Mouse (Mus musculus): ENCODE measurements at regions not wholly inside any gene's neighbourhood (a gene's known extent, or its start where the extent isn't known, plus 50 kb on each side); places are given as distances from the start of the nearest gene placed in this dataset.

DNA sequence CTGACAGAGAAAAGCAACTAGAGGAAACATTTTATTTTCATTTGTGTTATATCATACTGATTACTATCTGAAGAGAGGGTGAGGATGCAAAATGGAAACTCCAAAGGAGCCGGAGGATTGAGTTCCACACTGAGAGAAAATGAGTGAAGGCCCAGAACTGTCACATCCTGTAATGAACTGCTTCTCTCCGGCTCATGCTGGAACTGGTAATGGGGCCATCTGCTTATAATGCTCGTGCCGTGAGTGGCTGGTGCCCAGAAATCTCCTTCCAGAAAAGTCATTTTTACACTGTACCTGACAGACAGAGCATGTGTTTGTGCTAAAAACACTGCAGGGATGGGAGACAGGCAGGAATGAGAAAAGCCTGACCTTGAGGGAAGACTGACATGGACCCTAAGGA is 483.5 kb upstream of the Pkdcc start:
- H3K9ac ChIP-seq (ENCODE audit: low read depth, low read length) = no peak overlapping the region
- no peaks in the 10 kb centered on the region for H3K9me3 ChIP-seq (replicated peaks; ENCODE audit: control insufficient read depth, low read length, poor library complexity, severe bottlenecking)
- H3K27me3 ChIP-seq (ENCODE audit: control insufficient read depth, insufficient read depth, low read depth, low read length) = no peaks in the 10 kb centered on the region
- H3K36me3 ChIP-seq (ENCODE audit: control insufficient read depth, insufficient read depth, low read length) = no peaks in the 10 kb centered on the region
- H3K4me1 ChIP-seq (ENCODE audit: control insufficient read depth, insufficient read depth, low read length) = no peaks in the 10 kb centered on the region
- H3K27ac ChIP-seq (ENCODE audit: low read length) = no peak overlapping the region
- WGBS = 80% methylated on average over 4 of the region's 4 CpGs
- no peak for ATAC-seq
- no peak overlapping the region for H3K4me2 ChIP-seq (ENCODE audit: low read length)
- H3K4me3 ChIP-seq (ENCODE audit: low read depth, low read length) = no peak overlapping the region

DNA sequence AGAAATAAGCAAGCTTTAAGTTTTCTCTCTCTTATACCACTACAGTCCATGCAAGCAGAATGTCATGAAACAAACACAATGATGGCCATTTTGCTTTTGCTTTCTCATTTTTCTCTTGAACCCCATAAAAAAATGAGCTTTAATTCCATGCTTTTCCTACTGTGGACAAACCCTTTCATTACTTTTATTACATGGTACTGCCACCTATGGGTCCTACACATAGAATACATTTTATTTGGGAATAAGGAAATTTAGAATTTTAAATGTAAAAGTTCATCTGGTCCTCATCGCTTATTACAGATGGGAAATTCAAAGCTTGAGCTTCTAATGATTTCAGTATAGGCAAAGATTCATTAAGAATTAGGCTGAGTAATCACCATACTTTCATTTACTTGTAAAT is 472.6 kb upstream of the Pkdcc start:
- Histone ChIP-seq H3K4me1 (ENCODE audit: control insufficient read depth, insufficient read depth, low read length) (no peaks in the 10 kb centered on the region), H3K4me3 (ENCODE audit: low read depth, low read length) (no peak overlapping the region), H3K9me3 (replicated peaks; ENCODE audit: control insufficient read depth, low read length, poor library complexity, severe bottlenecking) (no peaks in the 10 kb centered on the region), H3K4me2 (ENCODE audit: low read length) (no peak overlapping the region), H3K27me3 (ENCODE audit: control insufficient read depth, insufficient read depth, low read depth, low read length) (no peaks in the 10 kb centered on the region), H3K36me3 (ENCODE audit: control insufficient read depth, insufficient read depth, low read length) (no peaks in the 10 kb centered on the region), H3K27ac (ENCODE audit: low read length) (no peak overlapping the region), H3K9ac (ENCODE audit: low read depth, low read length) (no peak overlapping the region)
- no peak for ATAC-seq
- whole genome bisulfite sequencing = 100% methylated on average over 1 of the region's 1 CpGs

DNA sequence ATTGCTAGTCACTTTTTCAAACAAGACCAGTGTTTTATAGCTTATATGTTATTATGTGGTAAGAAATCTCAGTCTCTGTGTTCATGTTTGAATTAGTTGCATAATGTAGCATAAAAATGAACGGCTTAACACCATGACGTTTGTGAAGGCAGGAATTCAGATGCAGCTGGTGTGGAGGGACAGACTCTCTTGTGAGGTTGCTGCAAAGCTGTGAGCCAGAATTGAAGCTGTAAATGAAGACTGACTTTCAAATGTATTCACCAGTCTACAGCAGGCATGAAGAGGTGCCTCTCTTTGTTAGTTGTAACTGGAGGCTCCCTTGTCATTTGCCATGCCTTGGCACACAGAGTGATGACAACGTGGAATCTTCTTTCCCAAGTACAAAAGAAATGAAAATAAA is 457.7 kb upstream of the Pkdcc start:
- H3K36me3 ChIP-seq (ENCODE audit: control insufficient read depth, insufficient read depth, low read length) = no peaks in the 10 kb centered on the region
- H3K4me3 ChIP-seq (ENCODE audit: low read depth, low read length) = no peak overlapping the region
- no peaks in the 10 kb centered on the region for H3K4me1 ChIP-seq (ENCODE audit: control insufficient read depth, insufficient read depth, low read length)
- no peak overlapping the region for H3K9ac ChIP-seq (ENCODE audit: low read depth, low read length)
- no peaks in the 10 kb centered on the region for H3K27me3 ChIP-seq (ENCODE audit: control insufficient read depth, insufficient read depth, low read depth, low read length)
- H3K9me3 ChIP-seq (replicated peaks; ENCODE audit: control insufficient read depth, low read length, poor library complexity, severe bottlenecking) = no peaks in the 10 kb centered on the region
- ATAC-seq = no peak
- no peak overlapping the region for H3K4me2 ChIP-seq (ENCODE audit: low read length)
- WGBS = 57% methylated on average over 3 of the region's 3 CpGs
- H3K27ac ChIP-seq (ENCODE audit: low read length) = no peak overlapping the region

DNA sequence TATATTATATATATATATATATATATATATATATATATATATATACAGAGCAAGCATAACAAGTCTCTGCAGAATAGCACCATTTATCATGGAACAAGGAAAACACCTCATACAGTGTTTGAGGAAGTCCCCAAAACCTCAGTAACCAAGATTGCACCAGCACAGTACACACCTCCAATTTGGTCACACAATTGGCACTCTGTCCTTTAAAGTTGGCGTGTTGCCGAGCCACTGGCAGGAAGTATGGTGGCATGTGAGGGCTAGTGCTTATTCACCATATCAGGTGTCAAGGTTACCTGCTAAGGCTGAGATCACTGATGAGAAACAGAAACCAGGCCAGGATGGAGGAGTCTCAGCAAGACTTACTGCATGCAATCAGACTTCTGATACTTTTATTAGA is 436.0 kb upstream of the Pkdcc start:
- 93% methylated on average over 2 of the region's 2 CpGs for WGBS
- no peak for ATAC-seq
- H3K9me3 ChIP-seq (replicated peaks; ENCODE audit: control insufficient read depth, low read length, poor library complexity, severe bottlenecking) = no peaks in the 10 kb centered on the region
- no peaks in the 10 kb centered on the region for H3K27me3 ChIP-seq (ENCODE audit: control insufficient read depth, insufficient read depth, low read depth, low read length)
- no peak overlapping the region for H3K4me2 ChIP-seq (ENCODE audit: low read length)
- H3K27ac ChIP-seq (ENCODE audit: low read length) = no peak overlapping the region
- no peak overlapping the region for H3K9ac ChIP-seq (ENCODE audit: low read depth, low read length)
- H3K4me1 ChIP-seq (ENCODE audit: control insufficient read depth, insufficient read depth, low read length) = no peaks in the 10 kb centered on the region
- H3K4me3 ChIP-seq (ENCODE audit: low read depth, low read length) = no peak overlapping the region
- no peaks in the 10 kb centered on the region for H3K36me3 ChIP-seq (ENCODE audit: control insufficient read depth, insufficient read depth, low read length)

DNA sequence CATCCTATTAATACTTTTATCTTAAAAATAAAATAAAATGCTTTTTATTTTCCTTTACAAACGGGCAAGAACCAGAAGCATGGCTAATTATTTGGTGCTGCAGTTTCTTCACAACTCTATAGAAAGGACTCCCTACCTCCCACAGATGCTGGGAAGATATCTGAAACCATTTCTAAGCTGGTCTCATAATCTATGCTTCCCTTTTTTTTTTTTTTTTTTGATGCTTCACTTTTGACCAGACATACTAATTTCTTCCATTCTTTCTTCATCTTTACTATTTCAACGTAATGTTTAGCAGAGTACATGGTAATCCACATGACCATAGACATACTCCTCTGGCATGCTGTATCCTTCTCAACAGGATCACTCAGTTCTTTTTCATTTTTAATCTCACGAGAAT is 393.0 kb upstream of the Pkdcc start:
- no peaks in the 10 kb centered on the region for H3K9me3 ChIP-seq (replicated peaks; ENCODE audit: control insufficient read depth, low read length, poor library complexity, severe bottlenecking)
- H3K4me1 ChIP-seq (ENCODE audit: control insufficient read depth, insufficient read depth, low read length) = peaks cover 3% of the 10 kb centered on the region; the same call in 1 of the 2 replicates
- no peak overlapping the region for H3K27ac ChIP-seq (ENCODE audit: low read length)
- no peak overlapping the region for H3K4me2 ChIP-seq (ENCODE audit: low read length)
- no peak overlapping the region for H3K4me3 ChIP-seq (ENCODE audit: low read depth, low read length)
- WGBS = 70% methylated on average over 3 of the region's 3 CpGs
- no peak overlapping the region for H3K9ac ChIP-seq (ENCODE audit: low read depth, low read length)
- H3K36me3 ChIP-seq (ENCODE audit: control insufficient read depth, insufficient read depth, low read length) = no peaks in the 10 kb centered on the region
- ATAC-seq = no peak
- no peaks in the 10 kb centered on the region for H3K27me3 ChIP-seq (ENCODE audit: control insufficient read depth, insufficient read depth, low read depth, low read length)

DNA sequence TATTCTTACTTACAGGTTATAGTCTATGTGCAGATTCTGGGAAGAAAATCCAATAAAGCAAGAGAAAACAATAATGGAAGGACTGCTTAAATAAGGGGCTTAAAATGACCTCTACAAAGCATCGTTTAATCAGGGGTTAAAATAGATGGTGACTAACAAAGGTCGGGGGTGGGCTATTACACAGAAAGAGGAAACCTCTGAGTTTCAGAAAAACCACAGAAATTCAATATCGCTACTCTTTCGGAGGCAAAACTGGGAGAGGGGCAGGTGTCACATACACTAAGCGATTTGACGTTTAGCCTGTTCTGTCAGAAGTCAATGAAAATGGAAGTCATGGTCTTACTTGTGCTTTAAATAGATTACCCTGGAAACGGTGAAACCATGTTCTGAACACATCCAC is 391.0 kb upstream of the Pkdcc start:
- no peak overlapping the region for H3K4me2 ChIP-seq (ENCODE audit: low read length)
- no peak for ATAC-seq
- H3K4me3 ChIP-seq (ENCODE audit: low read depth, low read length) = no peak overlapping the region
- peaks cover 3% of the 10 kb centered on the region; the same call in 1 of the 2 replicates for H3K4me1 ChIP-seq (ENCODE audit: control insufficient read depth, insufficient read depth, low read length)
- H3K36me3 ChIP-seq (ENCODE audit: control insufficient read depth, insufficient read depth, low read length) = no peaks in the 10 kb centered on the region
- H3K27ac ChIP-seq (ENCODE audit: low read length) = no peak overlapping the region
- no peaks in the 10 kb centered on the region for H3K27me3 ChIP-seq (ENCODE audit: control insufficient read depth, insufficient read depth, low read depth, low read length)
- no peaks in the 10 kb centered on the region for H3K9me3 ChIP-seq (replicated peaks; ENCODE audit: control insufficient read depth, low read length, poor library complexity, severe bottlenecking)
- H3K9ac ChIP-seq (ENCODE audit: low read depth, low read length) = no peak overlapping the region
- WGBS = 72% methylated on average over 7 of the region's 7 CpGs

DNA sequence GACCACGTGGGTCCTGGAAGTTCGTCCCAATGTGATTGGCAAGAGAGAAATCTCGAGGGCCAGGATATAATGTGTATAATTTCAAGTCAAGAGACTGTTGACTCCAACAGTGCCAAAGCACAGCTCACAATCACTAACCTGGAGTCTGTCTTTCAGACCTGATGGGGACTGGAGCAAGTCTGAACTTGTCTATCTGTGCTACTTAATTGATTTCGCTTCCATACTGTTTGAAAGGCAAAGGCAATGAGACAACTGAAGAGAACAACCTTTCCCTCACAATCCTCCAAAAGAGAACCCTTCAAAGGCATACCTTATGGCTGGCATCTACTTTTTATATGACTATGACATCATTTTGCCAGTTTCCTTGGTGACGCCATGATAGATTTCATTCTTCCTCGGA is 390.5 kb upstream of the Pkdcc start:
- Histone ChIP-seq H3K27me3 (ENCODE audit: control insufficient read depth, insufficient read depth, low read depth, low read length) (no peaks in the 10 kb centered on the region), H3K9ac (ENCODE audit: low read depth, low read length) (no peak overlapping the region), H3K36me3 (ENCODE audit: control insufficient read depth, insufficient read depth, low read length) (no peaks in the 10 kb centered on the region), H3K27ac (ENCODE audit: low read length) (no peak overlapping the region), H3K4me1 (ENCODE audit: control insufficient read depth, insufficient read depth, low read length) (peaks cover 3% of the 10 kb centered on the region; the same call in 1 of the 2 replicates), H3K4me2 (ENCODE audit: low read length) (no peak overlapping the region), H3K9me3 (replicated peaks; ENCODE audit: control insufficient read depth, low read length, poor library complexity, severe bottlenecking) (no peaks in the 10 kb centered on the region), H3K4me3 (ENCODE audit: low read depth, low read length) (no peak overlapping the region)
- WGBS = 89% methylated on average over 6 of the region's 6 CpGs
- no peak for ATAC-seq

DNA sequence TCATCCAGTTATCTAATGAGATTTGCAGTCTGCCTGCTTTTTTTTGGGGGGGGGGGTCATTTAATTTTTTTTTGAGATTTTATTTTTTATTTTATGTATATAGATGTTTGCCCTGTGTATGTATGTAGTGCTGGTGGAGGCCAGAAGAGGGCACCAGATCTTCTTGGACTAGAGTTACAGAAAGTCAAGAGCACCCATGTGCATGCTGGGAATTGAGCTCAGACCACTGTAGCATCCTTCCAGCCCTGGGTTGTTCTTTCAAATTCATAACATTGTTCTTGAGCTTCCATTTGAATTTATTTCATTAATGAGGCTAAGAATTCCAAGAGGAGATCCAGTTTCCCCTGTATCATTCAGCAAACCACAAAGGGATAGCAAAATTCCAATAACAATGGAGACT is 387.9 kb upstream of the Pkdcc start:
- Histone ChIP-seq H3K9me3 (replicated peaks; ENCODE audit: control insufficient read depth, low read length, poor library complexity, severe bottlenecking) (no peaks in the 10 kb centered on the region), H3K9ac (ENCODE audit: low read depth, low read length) (no peak overlapping the region), H3K4me1 (ENCODE audit: control insufficient read depth, insufficient read depth, low read length) (no peaks in the 10 kb centered on the region), H3K27ac (ENCODE audit: low read length) (no peak overlapping the region), H3K36me3 (ENCODE audit: control insufficient read depth, insufficient read depth, low read length) (no peaks in the 10 kb centered on the region), H3K4me3 (ENCODE audit: low read depth, low read length) (no peak overlapping the region), H3K4me2 (ENCODE audit: low read length) (no peak overlapping the region), H3K27me3 (ENCODE audit: control insufficient read depth, insufficient read depth, low read depth, low read length) (no peaks in the 10 kb centered on the region)
- ATAC-seq = no peak

DNA sequence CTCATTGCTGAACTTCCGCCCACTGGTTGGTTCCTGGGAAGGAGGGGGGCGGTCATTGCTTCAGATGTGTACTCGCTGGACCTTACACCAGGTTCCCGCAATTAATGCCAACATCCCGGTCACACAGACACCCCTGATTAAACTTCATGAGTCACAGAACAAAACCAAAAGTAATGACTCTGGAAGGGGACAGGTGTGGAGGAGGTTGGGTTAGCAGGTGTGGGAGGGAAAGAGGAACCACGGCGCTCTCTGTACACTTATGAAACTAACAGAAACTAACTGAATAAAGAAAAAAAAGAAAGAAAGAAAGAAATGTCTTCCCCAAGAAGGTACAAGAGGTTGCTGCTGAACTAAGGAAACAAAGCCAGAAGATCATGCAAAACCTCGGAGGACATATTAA is 387.3 kb upstream of the Pkdcc start:
- H3K4me3 ChIP-seq (ENCODE audit: low read depth, low read length) = no peak overlapping the region
- H3K9ac ChIP-seq (ENCODE audit: low read depth, low read length) = no peak overlapping the region
- no peak overlapping the region for H3K4me2 ChIP-seq (ENCODE audit: low read length)
- no peak for ATAC-seq
- H3K36me3 ChIP-seq (ENCODE audit: control insufficient read depth, insufficient read depth, low read length) = no peaks in the 10 kb centered on the region
- 95% methylated on average over 8 of the region's 8 CpGs for WGBS
- no peaks in the 10 kb centered on the region for H3K9me3 ChIP-seq (replicated peaks; ENCODE audit: control insufficient read depth, low read length, poor library complexity, severe bottlenecking)
- no peaks in the 10 kb centered on the region for H3K4me1 ChIP-seq (ENCODE audit: control insufficient read depth, insufficient read depth, low read length)
- H3K27me3 ChIP-seq (ENCODE audit: control insufficient read depth, insufficient read depth, low read depth, low read length) = no peaks in the 10 kb centered on the region
- H3K27ac ChIP-seq (ENCODE audit: low read length) = no peak overlapping the region

DNA sequence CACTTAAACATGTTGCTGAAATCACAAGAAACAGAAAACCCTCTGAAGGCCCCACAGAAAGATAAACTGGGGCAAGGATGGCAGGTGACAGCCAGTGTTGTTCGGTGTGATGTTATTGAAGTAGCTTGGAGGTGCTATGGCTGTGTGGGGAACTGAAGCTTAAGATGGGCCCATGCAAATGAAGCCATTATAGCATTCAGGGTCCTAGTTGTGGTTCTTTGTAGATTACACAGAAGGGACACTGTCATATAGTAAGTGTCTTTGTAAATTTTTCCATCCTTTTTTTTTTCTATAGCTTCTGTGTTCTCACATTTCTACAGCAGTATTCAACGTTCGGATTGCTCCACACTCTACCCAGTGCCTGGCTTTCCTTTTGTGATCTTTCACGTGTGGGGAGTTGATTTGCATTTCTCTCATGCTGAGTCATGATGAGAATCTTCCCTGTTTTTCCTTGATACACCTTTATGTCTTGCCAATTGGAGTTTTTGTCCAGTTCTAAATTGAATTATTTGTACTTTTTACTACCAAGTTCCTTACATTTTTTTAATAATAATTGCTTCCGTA is 386.6 kb upstream of the Pkdcc start:
- Histone ChIP-seq H3K36me3 (ENCODE audit: control insufficient read depth, insufficient read depth, low read length) (no peaks in the 10 kb centered on the region), H3K4me2 (ENCODE audit: low read length) (no peak overlapping the region), H3K4me3 (ENCODE audit: low read depth, low read length) (no peak overlapping the region), H3K9me3 (replicated peaks; ENCODE audit: control insufficient read depth, low read length, poor library complexity, severe bottlenecking) (no peaks in the 10 kb centered on the region), H3K4me1 (ENCODE audit: control insufficient read depth, insufficient read depth, low read length) (no peaks in the 10 kb centered on the region), H3K27me3 (ENCODE audit: control insufficient read depth, insufficient read depth, low read depth, low read length) (no peaks in the 10 kb centered on the region), H3K27ac (ENCODE audit: low read length) (no peak overlapping the region), H3K9ac (ENCODE audit: low read depth, low read length) (no peak overlapping the region)
- WGBS = 66% methylated on average over 5 of the region's 5 CpGs
- no peak for ATAC-seq
